Mouse (Mus musculus) limb, embryonic 11.5 days (tissue): ENCODE results near the gene Trpm3. TPM values are rescaled to one million over a fixed set of nuclear protein-coding genes. Genes with fewer than 3 reads are reported as not detected.

ENCODE experiments used
- ATAC-seq: fragments of 200-750 bp; cut with Nextera tagmentation; 2 replicates; pipeline ENCODE4 v1.8.0; 2017; ENCODE audit warnings: low read depth; ENCODE audit not compliant: insufficient number of reproducible peaks, low FRiP score, low TSS enrichment
- DNase-seq: peaks from one replicate; pipeline ENCODE4 v3.0.0-alpha.2; 2015; ENCODE audit warnings: low spot score
- H3K27ac ChIP-seq: fragments of 300-500 bp; sonication (generic); replicated peaks from 2 replicates; pipeline ENCODE4 v1.5.1; 2014; ENCODE audit warnings: low read depth, mild to moderate bottlenecking, low read length
- H3K27me3 ChIP-seq: fragments of 300-500 bp; sonication (generic); 2 replicates; pipeline ENCODE4 v1.6.1; 2014; ENCODE audit warnings: mild to moderate bottlenecking, low read length, mixed read lengths; ENCODE audit not compliant: control insufficient read depth, insufficient read depth
- H3K36me3 ChIP-seq: fragments of 300-500 bp; sonication (generic); 2 replicates; pipeline ENCODE4 v1.6.1; 2014; ENCODE audit warnings: mild to moderate bottlenecking, low read length, moderate library complexity, mixed read lengths; ENCODE audit not compliant: control insufficient read depth, insufficient read depth
- H3K4me1 ChIP-seq: fragments of 300-500 bp; sonication (generic); 2 replicates; pipeline ENCODE4 v1.6.1; 2014; ENCODE audit warnings: low read length, mixed read lengths; ENCODE audit not compliant: control insufficient read depth, insufficient read depth
- H3K4me2 ChIP-seq: fragments of 300-500 bp; sonication (generic); 2 replicates; pipeline ENCODE4 v1.6.1; 2014; ENCODE audit warnings: low read depth, mild to moderate bottlenecking, moderate library complexity; ENCODE audit not compliant: severe bottlenecking
- H3K4me3 ChIP-seq: fragments of 300-500 bp; sonication (generic); 2 replicates; pipeline ENCODE4 v1.5.1; 2014; ENCODE audit warnings: low read depth, low read length
- H3K9ac ChIP-seq: fragments of 300-500 bp; sonication (generic); 2 replicates; pipeline ENCODE4 v1.6.1; 2014; ENCODE audit warnings: mild to moderate bottlenecking, low read length
- H3K9me3 ChIP-seq: fragments of 300-500 bp; sonication (generic); 2 replicates; pipeline ENCODE4 v1.6.1; 2016; ENCODE audit warnings: low read length; ENCODE audit not compliant: control insufficient read depth
- WGBS: fragments of 180-500 bp; shearing (Covaris S2); extraction: QIAGEN DNeasy Blood & Tissue Kit; methylation state at CpG from one replicate; pipeline ENCODE4 v1.1.7; 2014; 5-methylcytosine and 5-hydroxymethylcytosine counted together
- microRNA counts: library from miRNA; unstranded; fragments of <30 nt; microRNA quantifications from one replicate; lab custom pipeline; 2016
- microRNA-seq: library from miRNA; unstranded; fragments of <30 nt; microRNA quantifications from one replicate; pipeline ENCODE4, GENCODE M21; 2016
- polyA plus RNA-seq: library from polyadenylated mRNA; unstranded; fragments of >200 nt; fragmentation: Nextera tagmentation; extraction: Ambion mirVana; gene quantifications from 2 replicates; pipeline ENCODE4 v1.2.1, GENCODE M21; 2014

The Trpm3 gene
- polyA plus RNA-seq, 1 experiment from 2014 or later, result 1.7 TPM

- H3K36me3 ChIP-seq, result no peaks in the 10 kb centered on the region
- ATAC-seq, result no peak
- H3K27ac ChIP-seq, result no peak overlapping the region
- H3K4me2 ChIP-seq, result no peak overlapping the region
- no peaks in the 10 kb centered on the region for H3K4me1 ChIP-seq
- 50% methylated on average over 11 of the region's 11 CpGs for WGBS
- no peak overlapping the region for H3K9ac ChIP-seq
- H3K9me3 ChIP-seq, result no peaks in the 10 kb centered on the region
- DNase-seq, result no peak
- no peaks in the 10 kb centered on the region for H3K27me3 ChIP-seq
- no peak overlapping the region for H3K4me3 ChIP-seq
Measured at GRCm38 (mm10) chr19:23036782-23037477, 898.1 kb downstream of the Trpm3 start.

GRCm38 (mm10) chr19:23037499-23037898 lies 898.7 kb downstream of the Trpm3 start:
- Histone ChIP-seq H3K4me2 (no peak overlapping the region), H3K27ac (no peak overlapping the region), H3K4me3 (no peak overlapping the region), H3K9me3 (no peaks in the 10 kb centered on the region), H3K36me3 (no peaks in the 10 kb centered on the region), H3K9ac (no peak overlapping the region), H3K27me3 (no peaks in the 10 kb centered on the region), H3K4me1 (no peaks in the 10 kb centered on the region)
- DNase-seq (no peak), ATAC-seq (no peak)
- 74% methylated on average over 14 of the region's 14 CpGs for WGBS

- 87% methylated on average over 2 of the region's 2 CpGs for WGBS
- no peaks in the 10 kb centered on the region for H3K27me3 ChIP-seq
- no peak overlapping the region for H3K27ac ChIP-seq
- no peaks in the 10 kb centered on the region for H3K36me3 ChIP-seq
- DNase-seq (no peak), ATAC-seq (no peak)
- no peak overlapping the region for H3K4me2 ChIP-seq
- H3K4me3 ChIP-seq, result no peak overlapping the region
- no peaks in the 10 kb centered on the region for H3K4me1 ChIP-seq
- no peaks in the 10 kb centered on the region for H3K9me3 ChIP-seq
- no peak overlapping the region for H3K9ac ChIP-seq
Measured at GRCm38 (mm10) chr19:23038321-23038720, 899.5 kb downstream of the Trpm3 start.

GRCm38 (mm10) chr19:23041483-23042167 lies 902.8 kb downstream of the Trpm3 start:
- no peak overlapping the region for H3K4me2 ChIP-seq

GRCm38 (mm10) chr19:23042168-23042733 lies 903.4 kb downstream of the Trpm3 start:
- H3K27me3 ChIP-seq, result no peaks in the 10 kb centered on the region
- H3K9me3 ChIP-seq, result no peaks in the 10 kb centered on the region
- no peak overlapping the region for H3K4me3 ChIP-seq
- WGBS, result 67% methylated on average over 6 of the region's 6 CpGs
- no peak overlapping the region for H3K9ac ChIP-seq
- no peaks in the 10 kb centered on the region for H3K36me3 ChIP-seq
- no peaks in the 10 kb centered on the region for H3K4me1 ChIP-seq
- H3K4me2 ChIP-seq, result no peak overlapping the region
- no peak for ATAC-seq
- H3K27ac ChIP-seq, result no peak overlapping the region
- no peak for DNase-seq

More at GRCm38 (mm10) chr19:23041483-23042167, 902.8 kb downstream of the Trpm3 start:
- Histone ChIP-seq H3K9me3 (no peaks in the 10 kb centered on the region), H3K27me3 (no peaks in the 10 kb centered on the region), H3K27ac (no peak overlapping the region), H3K36me3 (no peaks in the 10 kb centered on the region), H3K4me3 (no peak overlapping the region), H3K4me1 (no peaks in the 10 kb centered on the region), H3K9ac (no peak overlapping the region)
- ATAC-seq, result no peak
- DNase-seq, result no peak
- WGBS, result 59% methylated on average over 6 of the region's 6 CpGs

- H3K4me1 ChIP-seq, result no peaks in the 10 kb centered on the region
- no peak overlapping the region for H3K4me3 ChIP-seq
- DNase-seq, result no peak
- no peaks in the 10 kb centered on the region for H3K27me3 ChIP-seq
- no peak for ATAC-seq
- no peak overlapping the region for H3K27ac ChIP-seq
- H3K9me3 ChIP-seq, result no peaks in the 10 kb centered on the region
- no peaks in the 10 kb centered on the region for H3K36me3 ChIP-seq
- H3K4me2 ChIP-seq, result no peak overlapping the region
- no peak overlapping the region for H3K9ac ChIP-seq
Measured at GRCm38 (mm10) chr19:23043699-23044098, 904.9 kb downstream of the Trpm3 start.

MicroRNA genes within 50 kb of the gene (microRNA counts, 519-probe panel; counts per million panel counts)
- 3,177 counts per million, percentile 39 among the panel's probes with 10 or more counts for microRNA mmu-miR-204 (lab: Ali Mortazavi, UCI)

Small RNA genes within 50 kb of the gene (microRNA-seq; reads per million reads assigned to microRNA genes)
- 66.8 reads per million, percentile 43 among the genes with 10 or more reads in this experiment for gene Mir204
